Mouse (Mus musculus) cerebellum, adult 9-10 months (tissue): ENCODE data around the gene Elf1.
"Not testable (repeated sequence)": the region's sequence is repeated elsewhere in the genome, so short reads cannot be mapped to it uniquely, and the experiment has no call there.

Experiments
- DNase-seq: peaks from one replicate; pipeline ENCODE4 v3.0.0; 2022

Gene Elf1

DNA sequence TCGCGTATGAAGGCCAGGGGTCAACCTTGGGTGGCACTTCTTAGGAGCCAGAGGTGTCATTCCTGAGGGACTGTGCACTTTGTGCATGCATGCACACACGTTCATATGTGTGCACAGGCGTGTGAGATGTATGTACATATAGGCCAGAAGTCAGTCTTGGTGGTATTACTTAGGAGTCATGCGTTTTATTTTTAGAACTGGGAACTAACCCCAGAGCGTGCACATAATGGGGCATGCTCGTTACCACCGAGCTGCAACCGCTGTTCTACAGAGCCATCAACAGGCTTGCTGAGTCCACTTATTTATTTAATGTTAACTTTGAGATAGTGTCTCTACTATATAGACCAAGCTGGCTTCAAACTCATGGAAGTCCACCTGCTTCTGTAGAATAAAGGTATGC, 41.4 kb downstream of the Elf1 start:
- no peak for DNase-seq

DNA sequence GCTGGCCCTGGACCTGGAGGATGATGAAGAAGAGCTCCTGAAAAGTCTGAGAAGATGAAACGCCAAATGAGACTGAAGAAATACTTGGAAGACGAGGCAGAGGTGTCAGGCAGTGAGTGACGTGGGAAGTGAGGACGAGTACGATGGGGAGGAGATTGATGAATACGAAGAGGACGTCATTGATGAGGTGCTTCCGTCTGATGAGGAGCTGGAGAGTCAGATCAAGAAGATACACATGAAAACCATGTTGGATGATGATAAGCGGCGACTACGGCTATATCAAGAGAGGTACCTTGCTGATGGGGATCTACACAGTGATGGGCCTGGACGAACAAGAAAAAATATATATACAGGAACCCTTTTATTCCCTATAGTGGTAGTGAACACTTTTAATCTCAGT, 45.1 kb downstream of the Elf1 start:
- DNase-seq, result not testable (repeated sequence)

GRCm38 (mm10) chr14:79527704-79528103, 46.7 kb downstream of the Elf1 start:
- DNase-seq, result no peak

DNA sequence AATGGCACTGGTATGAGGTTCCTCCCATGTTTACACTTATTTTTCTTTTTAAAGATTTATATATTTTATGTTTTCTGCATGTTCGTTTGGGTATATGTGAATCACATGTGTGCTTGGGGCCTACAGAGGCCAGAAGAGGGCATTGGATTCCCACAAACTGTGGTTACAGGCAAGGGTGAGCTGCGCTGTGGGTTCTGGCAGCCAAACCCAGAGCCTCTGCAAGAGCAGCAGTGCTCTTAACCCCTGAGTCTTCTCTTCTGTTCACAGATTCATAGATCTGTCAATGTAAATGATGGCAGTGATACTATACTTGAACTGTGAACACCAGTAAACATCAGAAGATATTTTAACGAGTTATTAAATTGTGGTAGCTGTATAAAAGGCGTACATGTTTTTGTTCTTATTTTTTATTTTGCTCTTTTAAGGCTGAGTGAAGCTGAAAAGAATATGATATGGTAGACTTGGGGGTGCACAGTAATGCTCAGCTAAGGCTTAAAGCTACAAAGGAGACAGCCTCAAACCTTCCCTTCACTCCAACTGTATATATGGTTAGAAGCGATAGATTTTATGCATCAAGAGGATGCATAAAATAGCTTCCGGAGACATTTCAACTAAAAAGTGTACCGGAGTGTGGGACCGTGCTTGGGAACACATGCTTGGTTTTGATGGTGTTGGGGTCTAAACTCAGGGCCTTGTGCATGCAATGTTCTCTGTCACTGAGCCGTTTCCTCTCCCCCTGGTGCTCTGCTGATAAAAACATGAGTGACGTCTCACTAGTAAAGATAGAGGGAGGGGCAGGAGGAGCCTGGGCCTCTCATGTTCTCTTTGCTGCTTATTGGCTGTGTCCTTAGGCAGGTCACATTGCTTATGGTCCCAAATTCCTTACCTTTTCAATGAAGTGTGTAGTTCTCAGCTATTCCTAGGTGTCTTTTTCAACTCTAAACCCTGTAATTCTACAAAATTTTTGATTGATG, 48.9 kb downstream of the Elf1 start:
- no peak for DNase-seq

DNA sequence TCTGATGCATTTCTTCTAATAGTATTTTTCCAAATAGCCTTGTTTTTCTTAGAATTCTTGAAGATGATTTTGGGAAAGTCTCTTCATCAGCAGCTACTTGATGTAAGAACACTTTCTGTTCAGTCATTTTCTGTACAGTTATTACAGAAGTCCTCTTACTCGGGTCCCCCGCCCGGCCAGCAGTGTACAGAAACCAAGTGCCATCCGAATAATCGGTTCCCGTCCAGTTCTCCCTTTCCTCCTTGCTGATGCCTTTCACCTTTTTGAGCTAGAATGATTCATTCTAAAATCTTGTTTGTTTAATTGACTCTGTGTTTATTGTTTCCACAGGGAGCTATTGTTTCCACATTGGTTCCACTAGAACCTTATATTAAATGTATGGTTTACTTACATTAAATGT, 49.8 kb downstream of the Elf1 start:
- no peak for DNase-seq

GRCm38 (mm10) chr14:79532036-79532776, 51.2 kb downstream of the Elf1 start:
- no peak for DNase-seq

DNA sequence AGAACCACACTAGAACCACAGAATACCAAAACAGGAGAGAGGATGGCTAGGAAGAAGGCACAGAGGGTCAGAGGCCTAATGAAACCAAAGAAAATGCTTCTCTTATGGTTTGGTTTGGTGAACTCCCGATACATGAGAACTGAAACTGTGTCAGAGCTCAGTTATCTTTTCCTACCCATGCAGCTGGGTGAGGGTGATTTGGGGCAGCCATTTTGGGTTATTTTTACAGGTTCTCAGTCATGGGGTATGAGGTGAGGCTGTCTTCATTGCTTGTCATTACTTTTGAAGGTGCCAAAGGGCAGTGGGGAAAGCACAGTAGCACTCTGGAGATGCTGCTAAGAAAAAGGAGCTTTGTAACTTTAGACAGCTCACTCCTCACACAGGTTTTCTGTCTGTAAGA, 52.4 kb downstream of the Elf1 start:
- DNase-seq, result no peak

DNA sequence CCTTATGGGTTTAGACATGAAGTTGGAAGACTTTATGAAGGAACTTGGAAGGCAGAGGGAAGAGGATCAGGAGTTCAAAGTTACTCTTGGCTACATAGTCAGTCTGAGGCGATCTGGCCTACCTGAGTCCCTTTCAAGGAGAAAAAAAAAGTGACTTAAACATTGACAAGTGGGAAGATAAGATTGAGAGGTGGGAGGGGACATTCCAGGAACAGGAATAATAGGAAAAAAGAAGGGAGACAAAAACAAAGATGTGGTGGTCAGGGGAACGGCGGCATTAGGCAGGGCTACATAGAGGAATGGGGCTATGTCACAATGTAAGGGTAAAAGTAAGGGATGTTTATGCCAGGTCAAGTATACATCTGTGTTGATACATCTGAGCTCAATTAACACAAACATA, 53.2 kb downstream of the Elf1 start:
- DNase-seq, result no peak

DNA sequence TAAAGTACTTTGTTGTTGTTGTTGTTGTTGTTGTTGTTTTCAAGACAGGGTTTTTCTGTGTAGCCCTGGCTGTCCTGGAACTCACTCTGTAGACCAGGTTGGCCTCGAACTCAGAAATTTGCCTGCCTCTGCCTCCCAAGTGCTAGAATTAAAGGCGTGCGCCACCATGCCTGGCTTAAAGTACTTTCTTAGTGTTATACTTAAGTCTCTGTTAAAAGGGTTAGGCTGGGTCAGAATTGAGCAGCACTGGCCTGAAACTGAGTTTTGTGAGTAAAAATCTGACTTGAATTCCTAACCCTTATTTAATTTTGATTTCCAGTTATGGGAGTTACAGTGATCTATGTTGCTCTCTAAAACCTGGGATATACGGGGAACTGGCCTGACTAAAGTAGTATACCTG, 53.7 kb downstream of the Elf1 start:
- DNase-seq, result not testable (repeated sequence)

- no peak for DNase-seq
Measured at GRCm38 (mm10) chr14:79535318-79535717, 54.3 kb downstream of the Elf1 start.

GRCm38 (mm10) chr14:79536011-79536410, 55.0 kb downstream of the Elf1 start:
- DNase-seq, result no peak

DNA sequence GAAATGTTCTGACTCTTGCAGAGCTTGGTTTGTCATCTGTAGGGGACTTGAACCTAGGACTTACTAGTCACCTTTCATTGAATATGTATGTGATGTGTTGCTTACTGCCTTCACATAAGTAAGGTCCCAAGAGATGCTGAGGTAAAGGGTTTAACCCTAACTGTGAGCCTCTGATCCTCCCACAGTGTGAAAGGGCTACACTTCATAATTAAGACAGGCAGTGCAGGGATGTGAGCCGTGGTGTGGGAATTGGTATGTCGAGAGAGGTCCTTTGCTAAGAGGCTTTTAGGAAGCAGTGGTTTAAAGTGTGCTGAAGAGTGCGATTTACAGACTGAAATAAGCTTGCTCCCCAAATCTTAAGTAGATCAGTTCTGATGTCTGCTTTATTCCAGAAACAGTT, 55.8 kb downstream of the Elf1 start:
- DNase-seq, result no peak

- DNase-seq, result no peak
Measured at GRCm38 (mm10) chr14:79537463-79537862, 56.5 kb downstream of the Elf1 start.

DNA sequence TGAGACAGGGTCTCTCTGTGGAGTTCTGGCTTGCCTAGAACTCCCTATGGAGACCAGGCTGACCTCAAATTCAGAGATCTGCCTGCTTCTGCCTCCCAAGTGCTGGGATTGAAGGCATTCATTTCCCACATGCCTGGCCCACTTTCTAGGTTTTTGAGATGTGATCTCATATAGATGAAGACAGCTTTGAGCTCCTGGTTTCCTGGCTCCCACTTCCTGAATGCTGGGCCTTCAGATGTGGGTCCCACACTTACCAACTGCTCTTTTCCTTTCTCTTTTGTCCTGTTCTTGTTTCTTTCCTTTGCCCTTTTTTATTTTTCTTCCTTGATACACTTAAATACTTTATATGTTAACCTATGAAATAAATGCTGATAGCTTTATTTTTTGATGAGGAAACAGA, 56.9 kb downstream of the Elf1 start:
- no peak for DNase-seq

- DNase-seq, result no peak
Measured at GRCm38 (mm10) chr14:79541606-79542005, 60.6 kb downstream of the Elf1 start.

DNA sequence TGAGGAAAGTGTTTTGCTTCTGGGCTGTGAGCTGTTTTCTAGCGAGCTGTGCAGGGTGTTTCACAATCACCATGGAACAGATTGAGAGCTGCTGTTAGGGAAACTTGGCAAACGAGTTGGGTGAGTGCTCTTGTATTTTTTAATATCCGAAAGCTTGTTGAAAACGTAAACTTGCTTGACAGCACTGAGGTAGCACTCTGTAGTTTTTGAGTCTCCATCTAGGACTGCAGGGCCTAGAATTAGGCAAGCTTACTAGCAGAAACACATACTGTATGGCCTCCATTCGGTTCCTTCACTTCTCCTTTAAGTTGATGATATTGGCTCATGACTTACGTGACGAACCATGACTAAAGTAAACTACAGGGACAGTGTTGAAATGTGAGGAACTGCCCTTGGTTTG, 68.3 kb downstream of the Elf1 start:
- no peak for DNase-seq

- no peak for DNase-seq
Measured at GRCm38 (mm10) chr14:79551929-79552328, 70.9 kb downstream of the Elf1 start.

GRCm38 (mm10) chr14:79552854-79553253, 71.9 kb downstream of the Elf1 start:
- no peak for DNase-seq

DNA sequence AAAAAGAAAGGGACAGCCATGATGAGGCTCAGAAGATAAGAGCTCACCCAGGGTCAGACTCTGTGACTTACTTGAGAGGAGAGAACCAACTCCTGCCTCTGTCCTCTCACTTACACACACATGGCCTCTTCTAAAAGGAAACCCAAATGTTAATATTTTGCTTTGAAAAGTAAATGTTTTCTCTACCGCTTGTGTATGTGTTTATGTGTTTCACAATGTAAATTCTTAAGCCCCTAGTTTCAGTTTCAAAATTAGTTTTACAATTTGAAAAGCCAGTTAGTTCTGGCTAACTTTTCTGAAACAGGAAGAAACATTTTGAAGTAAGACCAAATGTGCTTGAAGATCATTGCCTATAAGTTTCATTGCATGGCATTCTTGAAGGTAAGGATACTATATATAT, 76.8 kb downstream of the Elf1 start:
- no peak for DNase-seq

DNA sequence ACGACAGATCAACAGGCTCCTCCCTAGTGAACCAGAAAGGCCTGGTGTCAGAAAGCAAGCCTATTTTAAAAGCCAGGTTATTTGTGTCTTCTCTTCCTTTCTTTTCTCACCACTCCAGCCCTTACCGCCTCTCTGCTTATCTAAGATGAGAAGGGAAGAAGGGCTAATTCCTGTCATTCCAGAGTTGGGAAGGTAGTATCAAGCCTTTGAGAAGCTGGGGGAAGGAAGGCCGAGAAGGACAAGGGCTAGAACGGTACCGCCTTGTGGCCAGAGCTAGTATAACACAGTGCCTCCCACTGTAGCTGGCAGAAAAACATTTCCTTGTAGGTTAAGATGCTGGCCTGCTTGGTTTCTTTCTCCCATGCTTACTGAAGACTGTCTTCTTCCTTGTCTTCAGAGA, 81.8 kb downstream of the Elf1 start:
- peak; percentile 31 for DNase-seq

- DNase-seq, result no peak
Measured at GRCm38 (mm10) chr14:79564784-79565183, 83.8 kb downstream of the Elf1 start.

- no peak for DNase-seq
Measured at GRCm38 (mm10) chr14:79573482-79574191, 92.6 kb downstream of the Elf1 start.

- DNase-seq, result no peak
Measured at GRCm38 (mm10) chr14:79574361-79574760, 93.4 kb downstream of the Elf1 start.
